Mouse (Mus musculus): Measurements from ENCODE around the gene Hdac7. TPM values are rescaled to one million over a fixed set of nuclear protein-coding genes. Genes with fewer than 3 reads are reported as not detected.
A peak's percentile ranks its signal among the peaks of the same experiment; 100 is the strongest.

The Hdac7 gene
- total and polyA plus RNA-seq, 2 experiments from 2014 or later, result 21.6 to 29.4 TPM

- H3K4me3 ChIP-seq (ENCODE audit: low read depth, low read length), result no peak overlapping the region
- H3K36me3 ChIP-seq (ENCODE audit: insufficient read depth), result peaks cover 47% of the 10 kb centered on the region
- TF ChIP-seq CTCF (IDR thresholded peaks at IDR 0.05; ENCODE audit: low read depth), result peak; percentile 61
- H3K4me2 ChIP-seq (ENCODE audit: low read depth), result no peak overlapping the region
- H3K4me1 ChIP-seq (ENCODE audit: insufficient read depth), result peaks cover 8% of the 10 kb centered on the region
- H3K27ac ChIP-seq (ENCODE audit: low read depth, low read length), result no peak overlapping the region
- no peaks in the 10 kb centered on the region for H3K9me3 ChIP-seq (ENCODE audit: low read length)
- H3K27me3 ChIP-seq (ENCODE audit: insufficient read depth, low read length), result no peaks in the 10 kb centered on the region
- ATAC-seq (no peak), DNase-seq (no peak)
- 86% methylated on average over 5 of the region's 5 CpGs for WGBS
- H3K9ac ChIP-seq, result no peak overlapping the region
Measured at GRCm38 (mm10) chr15:97809942-97810341, 34.4 kb downstream of the Hdac7 start.

- Histone ChIP-seq H3K36me3 (ENCODE audit: insufficient read depth) (peaks cover 50% of the 10 kb centered on the region), H3K27me3 (ENCODE audit: insufficient read depth, low read length) (no peaks in the 10 kb centered on the region), H3K4me2 (ENCODE audit: low read depth) (no peak overlapping the region), H3K4me3 (ENCODE audit: low read depth, low read length) (no peak overlapping the region), H3K9me3 (ENCODE audit: low read length) (no peaks in the 10 kb centered on the region), H3K27ac (ENCODE audit: low read depth, low read length) (no peak overlapping the region), H3K4me1 (ENCODE audit: insufficient read depth) (peaks cover 8% of the 10 kb centered on the region), H3K9ac (no peak overlapping the region)
- WGBS, result 91% methylated on average over 14 of the region's 14 CpGs
- DNase-seq (no peak), ATAC-seq (no peak)
- no peak for TF ChIP-seq CTCF (IDR thresholded peaks at IDR 0.05; ENCODE audit: low read depth)
Measured at GRCm38 (mm10) chr15:97809206-97809605, 35.1 kb downstream of the Hdac7 start.

GRCm38 (mm10) chr15:97808532-97808931 is 35.8 kb downstream of the Hdac7 start:
- Histone ChIP-seq H3K36me3 (ENCODE audit: insufficient read depth) (peaks cover 50% of the 10 kb centered on the region), H3K27me3 (ENCODE audit: insufficient read depth, low read length) (no peaks in the 10 kb centered on the region), H3K9ac (no peak overlapping the region), H3K9me3 (ENCODE audit: low read length) (no peaks in the 10 kb centered on the region), H3K4me2 (ENCODE audit: low read depth) (no peak overlapping the region), H3K4me1 (ENCODE audit: insufficient read depth) (peaks cover 5% of the 10 kb centered on the region), H3K27ac (ENCODE audit: low read depth, low read length) (no peak overlapping the region), H3K4me3 (ENCODE audit: low read depth, low read length) (no peak overlapping the region)
- 90% methylated on average over 14 of the region's 14 CpGs for WGBS
- TF ChIP-seq CTCF (IDR thresholded peaks at IDR 0.05; ENCODE audit: low read depth), result no peak
- ATAC-seq, result no peak
- no peak for DNase-seq

- TF ChIP-seq CTCF (IDR thresholded peaks at IDR 0.05; ENCODE audit: low read depth), result no peak
- Histone ChIP-seq H3K4me3 (ENCODE audit: low read depth, low read length) (no peak overlapping the region), H3K9me3 (ENCODE audit: low read length) (no peaks in the 10 kb centered on the region), H3K36me3 (ENCODE audit: insufficient read depth) (peaks cover 50% of the 10 kb centered on the region), H3K27ac (ENCODE audit: low read depth, low read length) (no peak overlapping the region), H3K4me2 (ENCODE audit: low read depth) (no peak overlapping the region), H3K9ac (no peak overlapping the region), H3K27me3 (ENCODE audit: insufficient read depth, low read length) (no peaks in the 10 kb centered on the region), H3K4me1 (ENCODE audit: insufficient read depth) (no peaks in the 10 kb centered on the region; the same call in 1 of the 2 replicates)
- no peak for DNase-seq
- 76% methylated on average over 12 of the region's 12 CpGs for whole genome bisulfite sequencing
- ATAC-seq, result no peak
Measured at GRCm38 (mm10) chr15:97807867-97808266, 36.4 kb downstream of the Hdac7 start.

GRCm38 (mm10) chr15:97802575-97802974 is 41.7 kb downstream of the Hdac7 start:
- Histone ChIP-seq H3K4me1 (ENCODE audit: insufficient read depth) (peaks cover 5% of the 10 kb centered on the region; the same call in 1 of the 2 replicates), H3K9me3 (ENCODE audit: low read length) (no peaks in the 10 kb centered on the region), H3K27me3 (ENCODE audit: insufficient read depth, low read length) (no peaks in the 10 kb centered on the region), H3K27ac (ENCODE audit: low read depth, low read length) (peak overlapping the region; percentile 40; the same call in 1 of the 2 replicates), H3K4me3 (ENCODE audit: low read depth, low read length) (peak overlapping the region; percentile 18; the same call in 1 of the 2 replicates), H3K4me2 (ENCODE audit: low read depth) (peak overlapping the region; percentile 31), H3K36me3 (ENCODE audit: insufficient read depth) (peaks cover 37% of the 10 kb centered on the region), H3K9ac (peak overlapping the region; percentile 41; the same call in 1 of the 2 replicates)
- peak; percentile 87 for ATAC-seq
- 18% methylated on average over 13 of the region's 13 CpGs for WGBS
- no peak; the same call in 1 of the 2 replicates for TF ChIP-seq CTCF (IDR thresholded peaks at IDR 0.05; ENCODE audit: low read depth)
- peak; percentile 73 for DNase-seq

- peaks cover 36% of the 10 kb centered on the region for H3K36me3 ChIP-seq (ENCODE audit: insufficient read depth)
- no peak overlapping the region for H3K9ac ChIP-seq
- peaks cover 5% of the 10 kb centered on the region; the same call in 1 of the 2 replicates for H3K4me1 ChIP-seq (ENCODE audit: insufficient read depth)
- TF ChIP-seq CTCF (IDR thresholded peaks at IDR 0.05; ENCODE audit: low read depth), result no peak
- H3K4me3 ChIP-seq (ENCODE audit: low read depth, low read length), result no peak overlapping the region
- H3K27ac ChIP-seq (ENCODE audit: low read depth, low read length), result no peak overlapping the region
- H3K27me3 ChIP-seq (ENCODE audit: insufficient read depth, low read length), result no peaks in the 10 kb centered on the region
- H3K9me3 ChIP-seq (ENCODE audit: low read length), result no peaks in the 10 kb centered on the region
- H3K4me2 ChIP-seq (ENCODE audit: low read depth), result peak overlapping the region; percentile 31; the same call in 1 of the 2 replicates
- DNase-seq, result no peak
- ATAC-seq, result no peak
- 69% methylated on average over 7 of the region's 7 CpGs for WGBS
Measured at GRCm38 (mm10) chr15:97801811-97802210, 42.5 kb downstream of the Hdac7 start.

GRCm38 (mm10) chr15:97800853-97801252 is 43.4 kb downstream of the Hdac7 start:
- no peak overlapping the region for H3K4me2 ChIP-seq (ENCODE audit: low read depth)
- no peak overlapping the region for H3K4me3 ChIP-seq (ENCODE audit: low read depth, low read length)
- WGBS, result 85% methylated on average over 13 of the region's 13 CpGs
- H3K27me3 ChIP-seq (ENCODE audit: insufficient read depth, low read length), result no peaks in the 10 kb centered on the region
- peaks cover 5% of the 10 kb centered on the region; the same call in 1 of the 2 replicates for H3K4me1 ChIP-seq (ENCODE audit: insufficient read depth)
- no peaks in the 10 kb centered on the region for H3K9me3 ChIP-seq (ENCODE audit: low read length)
- DNase-seq (no peak), ATAC-seq (no peak)
- no peak for TF ChIP-seq CTCF (IDR thresholded peaks at IDR 0.05; ENCODE audit: low read depth)
- no peak overlapping the region for H3K9ac ChIP-seq
- no peak overlapping the region for H3K27ac ChIP-seq (ENCODE audit: low read depth, low read length)
- peaks cover 38% of the 10 kb centered on the region for H3K36me3 ChIP-seq (ENCODE audit: insufficient read depth)
